Mouse (Mus musculus) thymus, postnatal 25 days (tissue): Measurements from ENCODE around the gene Nme9.
A peak's percentile ranks its signal among the peaks of the same experiment; 100 is the strongest.

Experiments used
- DNase-seq: peaks from one replicate; pipeline ENCODE4 v3.0.0; 2022

Nme9 gene

DNA sequence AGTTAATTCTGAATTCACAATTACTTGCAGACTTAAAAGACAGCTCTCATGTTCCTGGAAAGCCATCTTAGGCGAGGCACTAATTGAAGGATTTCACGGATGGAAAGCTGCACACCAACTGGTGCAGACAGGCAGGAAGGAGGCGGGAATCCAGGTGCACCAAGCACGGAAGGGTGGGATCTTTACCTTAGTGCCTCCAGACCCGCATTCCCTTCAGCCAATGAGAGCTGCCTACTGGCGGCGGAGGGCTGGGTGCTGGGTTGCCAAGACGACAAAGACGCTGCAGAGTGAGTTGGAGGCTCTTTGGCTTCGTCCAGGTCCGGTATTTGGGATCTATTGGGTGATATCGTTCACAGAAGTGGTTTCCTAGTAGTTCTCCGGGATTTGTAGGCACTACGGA lies at the start of gene Nme9:
Nme9 (plus strand) TSS at position 315 of the 400 bp plus-strand sequence.
- no peak for DNase-seq

GRCm38 (mm10) chr9:99409280-99409679 lies 42.0 kb upstream of the Nme9 start:
- no peak for DNase-seq

DNA sequence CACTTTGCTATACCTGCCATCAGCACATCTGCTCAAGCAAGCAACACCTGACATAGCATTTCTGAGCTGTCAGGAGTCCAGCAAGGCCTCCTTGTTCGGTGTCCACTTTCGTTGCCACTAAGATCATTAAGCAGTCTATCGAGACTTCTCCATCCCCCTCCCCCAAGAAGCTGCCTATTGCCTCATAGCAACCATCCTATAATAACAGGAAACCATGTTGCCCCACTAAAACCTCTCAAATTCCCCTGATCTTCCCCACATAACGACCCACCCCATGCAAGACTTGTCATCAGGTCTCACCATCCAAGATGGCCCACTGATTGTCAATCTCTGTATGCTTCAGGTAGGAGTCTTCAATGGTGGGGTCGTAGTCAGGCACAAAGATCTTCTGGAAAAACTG lies 40.2 kb upstream of the Nme9 start:
- no peak for DNase-seq

GRCm38 (mm10) chr9:99411785-99412184 lies 39.5 kb upstream of the Nme9 start:
- DNase-seq, result no peak

DNA sequence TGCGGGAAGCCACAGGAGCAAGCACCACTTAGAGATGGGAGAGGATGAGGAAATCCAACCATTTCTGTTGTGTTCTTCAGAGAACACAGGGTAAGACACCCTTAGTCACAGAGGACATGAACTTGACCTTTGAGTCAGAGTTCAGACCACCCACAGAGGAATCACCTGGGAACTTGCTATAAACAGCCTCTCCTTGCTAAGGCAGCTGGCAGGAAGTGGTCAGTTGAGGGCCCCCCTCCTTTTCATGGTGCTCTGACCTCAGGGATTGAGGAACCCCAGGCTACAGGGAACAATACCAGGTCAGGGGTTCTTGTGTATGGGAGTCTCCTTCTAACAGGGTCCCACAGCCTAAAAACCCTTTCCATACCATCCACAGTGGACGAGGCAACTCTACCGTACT lies 34.5 kb upstream of the Nme9 start:
- no peak for DNase-seq

DNA sequence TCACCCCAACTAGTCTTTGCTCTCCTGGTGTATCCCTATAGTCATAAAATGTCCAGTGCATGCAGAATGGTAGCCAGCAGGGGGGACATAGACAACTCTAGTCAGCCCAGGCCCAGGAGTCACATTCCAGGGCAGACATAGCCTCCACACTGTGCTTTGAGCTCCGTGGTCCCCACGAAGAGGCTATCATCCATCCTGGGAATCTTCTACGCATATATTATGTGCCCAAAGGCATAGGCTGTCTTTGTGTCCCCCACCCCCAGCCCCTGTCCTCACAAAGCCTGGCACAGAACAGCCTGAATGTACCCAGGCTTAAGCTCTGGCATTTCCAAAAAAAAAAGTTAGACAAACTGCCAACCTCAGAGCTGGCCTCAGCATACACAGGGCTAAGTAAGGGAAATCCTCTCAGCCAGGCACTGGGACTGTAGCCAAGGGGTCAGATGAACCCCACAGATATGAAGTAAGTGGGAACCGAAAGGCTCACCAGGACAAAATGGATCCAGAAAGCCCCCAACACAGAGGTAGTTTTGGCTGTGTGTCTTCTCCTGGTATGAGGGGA lies 33.9 kb upstream of the Nme9 start:
- no peak for DNase-seq

- DNase-seq, result no peak
Observed at GRCm38 (mm10) chr9:99418377-99418776, 32.9 kb upstream of the Nme9 start.

DNA sequence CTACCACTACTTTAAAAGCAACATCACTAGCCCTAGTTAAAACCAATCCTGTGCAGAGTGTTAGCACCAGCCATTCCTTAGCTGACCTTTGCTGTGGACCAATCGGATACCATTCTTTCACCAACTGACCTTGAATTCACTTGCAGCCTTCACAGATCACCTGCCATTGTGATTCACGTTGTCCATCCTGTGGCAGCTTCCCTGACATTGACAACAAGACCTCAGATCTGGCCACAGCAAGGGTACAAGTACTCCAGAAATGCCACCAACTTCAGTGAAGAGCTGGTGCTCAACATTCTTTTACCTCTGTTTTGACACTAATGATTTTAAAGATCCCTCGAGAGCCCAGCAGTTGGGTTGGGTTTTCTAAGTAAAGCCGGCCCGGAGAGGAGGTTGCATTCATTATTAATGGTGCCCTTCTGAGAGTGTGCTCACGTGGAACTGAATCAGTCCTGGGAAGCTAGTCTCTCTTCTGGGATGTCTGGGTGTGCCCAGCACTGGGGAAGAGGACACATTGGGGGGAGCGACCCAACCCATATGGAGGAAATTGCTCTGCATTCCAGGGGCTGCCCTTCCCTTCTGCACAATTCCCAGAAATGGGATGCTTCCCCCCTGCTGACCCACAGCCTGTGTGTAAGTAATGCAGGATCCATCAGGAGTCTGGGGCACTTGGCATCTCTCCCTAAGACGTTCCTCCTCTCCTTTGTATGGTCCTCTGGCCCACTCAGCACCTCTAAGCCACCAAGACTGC lies 31.1 kb upstream of the Nme9 start:
- DNase-seq, result no peak

- DNase-seq, result no peak
Observed at GRCm38 (mm10) chr9:99421914-99422313, 29.4 kb upstream of the Nme9 start.

DNA sequence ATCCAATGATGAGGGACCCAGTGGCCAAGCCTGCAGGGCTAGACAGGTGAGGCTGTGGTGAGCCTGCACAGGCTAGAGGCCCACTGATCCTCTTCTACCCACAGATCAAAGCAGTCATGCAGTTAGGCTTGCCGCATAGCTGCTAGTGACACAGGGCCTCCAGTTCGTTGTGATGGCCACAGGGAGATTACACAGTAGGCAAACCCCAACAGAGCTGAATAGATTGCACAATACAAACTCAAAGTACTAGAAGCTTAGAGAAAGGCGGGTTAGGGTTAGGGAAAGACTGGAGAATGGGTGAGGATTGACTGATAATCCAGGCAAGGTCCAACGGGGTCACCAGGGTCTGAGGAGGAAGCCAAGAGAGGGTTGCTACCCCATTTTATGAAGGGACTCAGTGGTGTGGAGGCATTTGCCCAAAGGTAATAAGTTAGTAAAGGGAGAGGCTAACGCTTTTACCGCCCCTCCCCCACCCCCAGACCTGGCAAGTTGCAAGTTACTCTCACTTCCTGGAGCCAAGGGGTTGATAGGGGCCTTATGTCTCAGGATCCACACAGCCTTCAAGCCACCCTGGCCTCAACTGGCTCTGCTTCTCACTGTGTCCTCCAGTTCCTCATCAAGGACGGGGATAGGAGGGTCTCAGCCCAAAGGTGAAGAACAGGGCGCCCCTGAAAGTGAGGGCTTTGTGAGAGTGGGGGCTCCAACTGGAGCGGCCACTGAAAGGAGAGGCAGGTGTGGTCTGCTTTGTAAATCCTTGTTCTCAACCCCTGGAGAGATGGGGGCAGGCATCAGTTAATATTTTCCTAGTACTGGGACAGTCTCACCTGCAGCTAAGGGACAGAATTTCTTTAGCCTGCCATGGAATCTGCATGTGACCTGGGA lies 27.3 kb upstream of the Nme9 start:
- no peak for DNase-seq

- DNase-seq, result no peak
Observed at GRCm38 (mm10) chr9:99424574-99424863, 26.8 kb upstream of the Nme9 start.

DNA sequence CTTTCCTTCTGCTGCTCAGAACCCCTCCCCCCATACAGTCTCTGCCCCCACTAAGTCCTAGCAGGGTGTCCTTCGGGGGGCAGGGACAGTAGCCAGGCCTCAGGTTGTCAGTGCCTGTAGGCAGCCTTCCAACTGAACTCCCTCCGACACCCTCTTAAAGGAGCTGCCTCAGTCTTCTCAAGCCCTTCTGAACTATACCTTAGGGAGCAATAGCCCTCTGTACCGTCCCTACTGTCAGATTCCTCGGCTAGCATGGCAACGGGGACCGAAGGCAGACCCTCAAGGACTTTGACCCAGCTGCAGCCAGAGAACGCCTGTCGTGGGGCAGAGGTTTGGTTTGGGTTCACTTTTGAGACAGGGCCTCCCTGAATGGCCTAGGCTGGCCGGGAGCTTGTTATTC lies 26.0 kb upstream of the Nme9 start:
- no peak for DNase-seq

DNA sequence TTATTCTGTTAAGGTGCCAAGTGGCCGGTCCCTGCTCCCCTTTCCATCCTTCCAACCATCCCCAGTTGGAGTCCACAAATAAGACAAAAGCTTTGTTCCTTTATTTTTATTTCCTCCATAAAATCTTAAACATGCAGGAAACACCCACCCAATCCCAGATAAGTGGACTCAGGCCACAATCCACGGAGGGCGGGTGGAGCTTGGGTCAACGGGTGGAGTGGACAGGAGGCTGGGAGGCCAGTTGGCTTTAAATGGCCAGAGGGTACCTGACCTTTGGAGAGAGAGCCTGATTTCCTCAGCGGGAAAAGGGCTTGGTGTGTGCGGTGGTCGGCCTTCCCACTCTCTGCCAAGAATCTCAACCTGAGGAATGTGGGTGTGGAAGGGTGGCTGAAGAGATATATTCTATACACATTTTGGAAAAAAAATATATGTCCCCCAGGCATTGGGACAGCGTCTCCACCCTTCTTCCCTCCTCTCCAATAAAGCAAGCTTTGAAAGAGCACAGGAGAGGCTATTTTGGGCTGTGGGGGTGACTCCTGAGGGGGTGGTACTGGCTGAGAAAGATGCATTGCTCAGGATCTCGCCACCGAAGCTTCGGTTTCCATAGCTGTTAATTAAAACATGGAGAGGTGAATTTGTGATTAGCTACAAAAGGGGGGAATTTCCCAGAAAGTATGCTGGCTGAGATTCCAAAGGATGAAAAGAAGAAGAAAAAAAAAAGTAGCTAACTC lies 22.5 kb upstream of the Nme9 start:
- DNase-seq, result no peak

GRCm38 (mm10) chr9:99429845-99430244 lies 21.4 kb upstream of the Nme9 start:
- DNase-seq, result no peak

- no peak for DNase-seq
Observed at GRCm38 (mm10) chr9:99430806-99431205, 20.5 kb upstream of the Nme9 start.

GRCm38 (mm10) chr9:99431346-99431745 lies 19.9 kb upstream of the Nme9 start:
- no peak for DNase-seq

- DNase-seq, result no peak
Observed at GRCm38 (mm10) chr9:99431963-99432362, 19.3 kb upstream of the Nme9 start.

- no peak for DNase-seq
Observed at GRCm38 (mm10) chr9:99432478-99432877, 18.8 kb upstream of the Nme9 start.

DNA sequence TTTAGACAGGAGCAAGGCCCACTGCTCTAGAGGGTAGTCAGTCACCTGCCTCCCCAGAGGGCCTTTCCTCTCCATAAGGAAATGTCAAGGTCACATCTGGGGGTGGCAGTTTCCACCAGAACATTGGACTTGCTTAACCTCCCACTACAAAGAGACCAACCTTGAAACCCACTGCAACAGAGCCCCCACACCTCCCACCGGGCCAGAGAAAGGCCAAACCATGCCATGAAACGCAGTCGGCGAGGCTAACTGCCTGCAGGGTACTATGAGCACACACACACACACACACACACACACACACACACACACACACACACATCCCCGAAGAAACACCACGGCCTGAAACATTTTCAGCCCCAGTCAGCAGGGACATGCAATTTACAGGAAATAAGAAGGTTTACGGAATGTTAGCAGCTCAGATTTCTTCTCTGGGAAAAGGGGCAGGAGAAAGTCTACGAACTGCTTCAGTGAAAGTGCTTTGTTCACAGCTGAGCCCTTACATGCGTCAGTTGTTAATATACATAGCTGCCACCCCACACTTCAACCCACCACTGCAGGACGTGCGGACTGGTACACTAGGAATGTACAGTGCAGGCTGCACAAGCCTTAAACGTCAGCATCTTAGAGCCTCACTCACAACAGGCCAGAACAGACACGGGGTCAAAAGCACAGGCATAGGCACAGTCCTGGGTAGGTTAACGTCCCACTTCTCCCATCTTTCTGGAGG lies 16.2 kb upstream of the Nme9 start:
- no peak for DNase-seq

- DNase-seq, result no peak
Observed at GRCm38 (mm10) chr9:99435619-99436181, 15.6 kb upstream of the Nme9 start.

GRCm38 (mm10) chr9:99436182-99437030 lies 14.9 kb upstream of the Nme9 start:
- DNase-seq, result peak; percentile 31
